Mouse (Mus musculus) heart, embryonic 16.5 days (tissue): ENCODE results near the gene Msi1. TPM values are rescaled to one million over a fixed set of nuclear protein-coding genes. Genes with fewer than 3 reads are reported as not detected.

Experiments
- ATAC-seq: fragments of 200-750 bp; cut with Nextera tagmentation; replicated peaks from 2 replicates; pipeline ENCODE4 v1.8.0; 2017; ENCODE audit warnings: moderate number of reproducible peaks; ENCODE audit not compliant: insufficient read depth, low FRiP score; ENCODE audit errors: extremely low read depth
- H3K27ac ChIP-seq: fragments of 300-500 bp; sonication (generic); 2 replicates; pipeline ENCODE4 v1.5.1; 2014; ENCODE audit warnings: mild to moderate bottlenecking, low read length, control low read depth, moderate library complexity
- H3K27me3 ChIP-seq: fragments of 300-500 bp; sonication (generic); 2 replicates; pipeline ENCODE4 v1.6.1; 2014; ENCODE audit warnings: low read length, mixed read lengths; ENCODE audit not compliant: control insufficient read depth, insufficient read depth
- H3K36me3 ChIP-seq: fragments of 300-500 bp; sonication (generic); 2 replicates; pipeline ENCODE4 v1.6.1; 2014; ENCODE audit not compliant: control insufficient read depth, insufficient read depth
- H3K4me1 ChIP-seq: fragments of 300-500 bp; sonication (generic); 2 replicates; pipeline ENCODE4 v1.6.1; 2014; ENCODE audit warnings: low read length, mixed read lengths; ENCODE audit not compliant: control insufficient read depth, insufficient read depth
- H3K4me2 ChIP-seq: fragments of 300-500 bp; sonication (generic); 2 replicates; pipeline ENCODE4 v1.6.1; 2014; ENCODE audit warnings: low read depth, mild to moderate bottlenecking, control low read depth, low read length
- H3K4me3 ChIP-seq: fragments of 300-500 bp; sonication (generic); 2 replicates; pipeline ENCODE4 v1.5.1; 2014; ENCODE audit warnings: mild to moderate bottlenecking, control low read depth, low read length
- H3K9ac ChIP-seq: fragments of 300-500 bp; sonication (generic); 2 replicates; pipeline ENCODE4 v1.6.1; 2014; ENCODE audit warnings: low read length, control low read depth
- H3K9me3 ChIP-seq: fragments of 300-500 bp; sonication (generic); replicated peaks from 2 replicates; pipeline ENCODE4 v1.6.1; 2016; ENCODE audit warnings: low read length; ENCODE audit not compliant: control insufficient read depth
- WGBS: fragments of 180-500 bp; shearing (Covaris S2); extraction: QIAGEN DNeasy Blood & Tissue Kit; methylation state at CpG from one replicate; pipeline ENCODE4 v1.1.7; 2014; 5-methylcytosine and 5-hydroxymethylcytosine counted together
- polyA plus RNA-seq: library from polyadenylated mRNA; unstranded; fragments of >200 nt; fragmentation: Nextera tagmentation; extraction: Ambion mirVana; gene quantifications from 2 replicates; pipeline ENCODE4 v1.2.1, GENCODE M21; 2015

Gene Msi1
- polyA plus RNA-seq, 1 experiment from 2014 or later, result 1.1 TPM

DNA sequence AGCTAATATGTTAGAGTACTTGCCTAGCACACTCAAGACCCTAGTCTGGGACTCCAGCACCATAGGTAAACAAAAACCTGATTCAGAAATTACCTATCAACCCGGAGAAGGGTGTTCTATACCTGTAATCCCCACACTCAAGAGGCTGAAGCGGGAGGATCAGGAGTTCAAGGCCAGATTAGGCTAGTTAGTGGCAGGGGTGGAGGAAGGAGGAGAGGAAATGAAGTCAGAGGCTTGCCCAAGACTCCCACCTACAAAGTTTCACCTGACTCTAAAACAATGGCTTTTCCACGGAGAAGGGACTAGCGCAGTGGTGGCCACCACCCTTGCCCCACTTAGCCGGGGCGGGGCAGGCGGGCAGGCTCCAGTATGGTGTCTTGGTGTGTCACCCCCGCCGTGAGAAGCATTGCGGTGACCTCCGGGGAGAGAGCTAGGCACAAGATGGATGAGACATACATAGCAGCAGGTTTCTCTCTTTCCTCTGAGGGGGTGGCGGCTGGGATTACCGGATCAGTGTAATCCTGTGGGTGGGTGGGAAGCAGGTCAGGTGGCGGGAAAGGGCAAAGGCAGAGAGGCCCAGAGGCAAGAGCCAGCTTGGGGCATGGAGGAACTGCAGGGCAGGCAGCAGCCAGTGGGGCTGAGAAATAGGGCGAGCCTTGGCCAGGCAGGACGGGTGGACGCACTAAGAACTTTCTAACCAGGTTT lies 25.8 kb upstream of the Msi1 start:
- peaks cover 9% of the 10 kb centered on the region for H3K4me1 ChIP-seq
- H3K27me3 ChIP-seq, result peaks cover 10% of the 10 kb centered on the region; the same call in 1 of the 2 replicates
- no peaks in the 10 kb centered on the region for H3K9me3 ChIP-seq
- ATAC-seq, result no peak
- H3K27ac ChIP-seq, result no peak overlapping the region
- H3K9ac ChIP-seq, result peak overlapping the region; percentile 62; the same call in 1 of the 2 replicates
- H3K4me2 ChIP-seq, result peak overlapping the region; percentile 68
- no peaks in the 10 kb centered on the region for H3K36me3 ChIP-seq
- WGBS, result 30% methylated on average over 17 of the region's 17 CpGs
- H3K4me3 ChIP-seq, result peak overlapping the region; percentile 37

DNA sequence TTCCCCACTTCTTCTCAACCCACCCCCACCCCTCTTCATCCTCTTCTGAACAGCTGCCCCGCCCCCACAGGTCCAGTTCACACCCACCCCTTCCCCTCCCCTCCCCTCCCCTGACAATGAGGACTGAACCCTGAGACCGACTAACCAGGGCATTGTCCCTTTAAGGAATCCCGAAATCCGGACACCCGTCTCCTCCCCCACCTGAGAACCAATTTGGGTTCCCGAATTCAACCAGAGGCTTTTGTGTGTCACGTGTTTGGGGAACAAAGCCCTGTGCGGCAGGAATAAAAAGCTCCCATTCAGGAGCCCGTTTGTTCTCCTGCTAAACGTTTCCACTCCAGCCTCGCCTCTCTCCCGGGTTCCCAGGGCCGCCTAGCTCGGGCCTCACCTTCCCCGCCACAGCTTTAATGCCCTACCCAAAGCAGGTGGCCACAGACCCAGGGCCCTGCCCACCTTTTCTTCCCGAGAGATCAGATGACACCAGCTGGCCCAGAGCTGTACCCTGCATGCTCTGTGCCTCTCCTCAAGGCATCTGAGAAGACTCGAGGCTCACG lies 25.1 kb upstream of the Msi1 start:
- Histone ChIP-seq H3K4me1 (peaks cover 9% of the 10 kb centered on the region), H3K27me3 (peaks cover 8% of the 10 kb centered on the region; the same call in 1 of the 2 replicates), H3K4me3 (peak overlapping the region; percentile 37), H3K9me3 (no peaks in the 10 kb centered on the region), H3K27ac (no peak overlapping the region), H3K9ac (peak overlapping the region; percentile 62), H3K4me2 (peak overlapping the region; percentile 68), H3K36me3 (no peaks in the 10 kb centered on the region)
- no peak for ATAC-seq
- 3% methylated on average over 18 of the region's 18 CpGs for WGBS

DNA sequence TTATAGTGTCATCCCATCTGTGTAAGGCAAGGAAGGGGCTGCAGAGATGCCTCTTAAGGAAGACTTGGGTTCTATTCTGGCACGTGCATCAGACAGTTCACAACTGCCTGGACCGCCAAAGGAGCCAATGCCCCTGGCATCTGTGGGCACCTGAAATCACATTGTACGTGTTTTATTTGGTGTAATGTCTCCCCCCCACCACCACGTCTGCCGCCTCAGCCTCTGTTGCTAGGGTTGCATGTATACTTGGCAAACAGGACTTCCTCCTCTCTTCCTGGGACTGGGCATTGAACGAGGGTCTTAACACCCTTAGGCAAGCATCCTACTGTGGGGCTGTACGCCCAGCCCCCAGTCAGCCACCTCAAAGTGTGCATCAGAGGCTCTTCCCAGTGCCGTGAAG lies 24.2 kb upstream of the Msi1 start:
- no peaks in the 10 kb centered on the region for H3K9me3 ChIP-seq
- no peak overlapping the region for H3K27ac ChIP-seq
- 67% methylated on average over 8 of the region's 8 CpGs for WGBS

DNA sequence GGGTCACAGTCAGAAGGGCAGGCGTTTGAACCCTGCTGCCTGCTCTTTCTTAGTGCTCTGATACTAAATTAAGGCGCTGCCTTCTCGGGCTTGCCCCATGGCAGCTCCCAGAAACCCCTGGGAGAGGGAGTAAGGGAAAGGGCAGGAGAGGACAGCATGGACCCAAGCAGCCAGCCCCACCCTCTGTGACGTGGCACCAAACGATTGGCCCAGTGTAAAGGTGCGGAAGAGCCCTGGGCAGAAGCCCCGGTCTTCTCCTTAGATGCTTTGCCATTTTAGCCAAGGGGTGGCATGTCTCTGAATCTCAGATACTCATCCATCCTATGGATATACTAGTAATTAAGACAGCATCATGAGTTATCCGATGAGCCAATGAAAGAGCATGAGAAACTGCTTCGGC lies 21.3 kb upstream of the Msi1 start:
- ATAC-seq, result peak; percentile 55; the same call in 1 of the 2 replicates
- Histone ChIP-seq H3K36me3 (no peaks in the 10 kb centered on the region), H3K4me2 (peak overlapping the region; percentile 36; the same call in 1 of the 2 replicates), H3K27ac (no peak overlapping the region), H3K9me3 (no peaks in the 10 kb centered on the region), H3K27me3 (peaks cover 4% of the 10 kb centered on the region; the same call in 1 of the 2 replicates), H3K4me3 (0 out of 2 replicates have a peak overlapping the region, but pooled peaks have one; percentile 7), H3K4me1 (peaks cover 9% of the 10 kb centered on the region), H3K9ac (no peak overlapping the region)
- whole genome bisulfite sequencing, result 22% methylated on average over 9 of the region's 9 CpGs

More for the DNA sequence above, 24.2 kb upstream of the Msi1 start:
- Histone ChIP-seq H3K36me3 (no peaks in the 10 kb centered on the region), H3K4me3 (no peak overlapping the region), H3K4me1 (peaks cover 9% of the 10 kb centered on the region), H3K4me2 (no peak overlapping the region), H3K27me3 (0 out of 2 replicates have a peak, but pooled peaks cover 8% of the 10 kb centered on the region), H3K9ac (no peak overlapping the region)
- no peak for ATAC-seq

DNA sequence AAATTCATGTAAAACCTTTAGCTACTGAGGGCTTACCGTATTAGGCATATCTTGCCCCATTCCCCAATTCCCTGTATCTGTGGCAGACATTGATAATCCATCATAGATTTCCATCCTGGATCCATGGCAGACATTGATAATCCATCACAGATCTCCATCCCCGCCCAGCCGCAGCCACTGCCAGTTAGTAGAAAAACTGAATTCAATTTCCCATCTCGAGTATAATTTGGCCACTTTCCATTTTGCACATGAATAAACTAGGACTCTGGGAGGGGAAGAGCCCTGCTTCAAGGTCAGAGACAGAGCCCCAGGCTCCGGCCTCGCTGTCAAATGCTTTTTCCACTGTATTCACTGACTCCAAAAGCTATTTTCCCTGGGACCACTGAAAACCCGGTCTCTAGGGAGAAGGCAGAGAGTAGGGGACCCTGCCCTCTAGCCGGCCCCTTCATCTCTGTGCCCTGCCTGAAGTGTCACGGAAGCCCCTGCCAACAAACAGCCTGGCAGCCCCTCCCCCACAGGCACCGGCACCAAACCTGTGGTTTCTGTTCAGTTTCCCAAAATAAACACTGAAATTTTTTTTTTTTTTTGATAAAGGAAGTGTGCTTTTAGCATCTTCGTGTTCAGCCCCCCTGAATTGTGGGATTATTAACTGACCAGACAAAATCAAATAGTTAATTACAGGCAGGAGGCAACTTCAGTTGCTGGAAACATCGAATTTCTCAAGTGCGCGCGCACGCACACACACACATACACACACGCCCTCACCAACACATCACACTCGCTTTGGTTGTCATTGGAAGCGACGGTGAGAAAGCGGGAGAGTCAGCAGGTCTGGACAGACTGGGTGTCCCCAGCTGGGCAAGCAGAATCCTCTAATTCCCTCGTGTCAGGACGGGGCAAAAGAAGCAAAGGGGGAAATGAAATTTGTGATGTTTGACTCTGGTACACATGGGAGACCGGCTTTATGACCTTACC lies 14.0 kb upstream of the Msi1 start:
- Histone ChIP-seq H3K27ac (no peak overlapping the region), H3K27me3 (peaks cover 2% of the 10 kb centered on the region; the same call in 1 of the 2 replicates), H3K36me3 (no peaks in the 10 kb centered on the region), H3K4me1 (no peaks in the 10 kb centered on the region), H3K9me3 (no peaks in the 10 kb centered on the region; the same call in none of the 2 replicates), H3K9ac (peak overlapping the region; percentile 6; the same call in 1 of the 2 replicates), H3K4me2 (peak overlapping the region; percentile 39), H3K4me3 (0 out of 2 replicates have a peak overlapping the region, but pooled peaks have one; percentile 1)
- WGBS, result 53% methylated on average over 24 of the region's 24 CpGs
- ATAC-seq, result no peak

DNA sequence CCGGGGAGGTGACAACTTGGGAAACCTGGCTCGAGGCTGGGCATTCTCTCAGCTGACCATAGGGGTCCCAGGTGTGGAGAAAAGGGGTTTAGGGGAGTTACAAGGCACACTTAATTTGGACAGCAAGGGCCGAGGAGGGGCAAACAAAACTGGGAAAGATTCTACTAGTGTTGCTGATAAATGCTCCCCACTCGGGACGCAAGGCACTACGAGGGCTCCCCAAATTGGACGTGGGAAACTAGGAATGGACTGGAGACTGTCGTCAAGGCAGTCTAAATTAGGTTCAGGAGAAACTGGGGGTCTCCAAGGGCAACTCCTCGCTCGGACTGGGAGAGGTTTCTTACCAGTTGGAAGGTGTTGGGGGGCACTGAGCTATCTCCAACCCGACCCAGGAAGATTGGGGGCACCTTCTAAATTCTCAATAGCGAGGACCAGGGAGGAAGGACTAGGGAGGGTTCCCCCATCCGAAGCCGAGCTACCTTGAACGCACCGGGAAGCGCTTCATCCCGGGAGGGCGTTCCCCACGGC lies 504 bp upstream of the Msi1 start:
- peak overlapping the region; percentile 83 for H3K4me3 ChIP-seq
- H3K27ac ChIP-seq, result no peak overlapping the region
- H3K9me3 ChIP-seq, result no peaks in the 10 kb centered on the region
- no peak for ATAC-seq
- H3K9ac ChIP-seq, result peak overlapping the region; percentile 84
- H3K4me1 ChIP-seq, result peaks cover 4% of the 10 kb centered on the region
- WGBS, result 2% methylated on average over 20 of the region's 20 CpGs
- peak overlapping the region; percentile 97 for H3K4me2 ChIP-seq
- no peaks in the 10 kb centered on the region for H3K36me3 ChIP-seq
- H3K27me3 ChIP-seq, result peaks cover 30% of the 10 kb centered on the region

DNA sequence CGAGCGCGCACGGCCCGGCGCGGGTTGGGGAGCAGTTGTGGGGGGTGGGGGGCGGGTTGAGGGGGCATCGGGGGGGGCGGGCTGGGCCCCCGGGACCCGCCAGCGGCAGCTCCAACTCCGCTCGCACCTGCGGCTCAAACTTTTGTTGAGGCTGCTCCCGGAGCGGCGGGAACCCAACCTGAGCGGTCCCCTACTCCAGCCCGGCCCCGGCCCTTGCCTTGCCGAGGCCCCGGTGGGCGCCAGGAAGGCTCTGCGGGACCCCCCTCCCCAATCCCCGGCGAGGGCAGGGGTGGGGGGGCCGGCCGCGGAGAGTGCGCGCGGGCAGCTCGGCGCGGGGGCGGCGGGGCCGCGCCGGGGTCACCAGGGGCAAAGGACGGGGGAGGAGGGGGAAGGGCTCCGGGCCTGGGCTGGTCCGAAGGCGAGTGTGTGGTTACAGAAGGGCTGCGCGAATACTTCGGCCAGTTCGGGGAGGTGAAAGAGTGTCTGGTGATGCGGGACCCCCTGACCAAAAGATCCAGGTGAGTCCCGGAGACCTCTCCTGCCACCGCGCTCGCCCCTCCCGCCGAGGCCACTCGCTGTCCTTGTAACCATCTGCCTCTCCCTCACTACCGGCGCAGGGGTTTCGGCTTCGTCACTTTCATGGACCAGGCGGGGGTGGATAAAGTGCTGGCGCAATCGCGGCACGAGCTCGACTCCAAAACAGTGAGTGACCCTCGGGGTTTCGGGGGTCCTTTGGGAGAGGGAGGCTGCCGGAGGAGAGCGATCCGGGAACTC lies 975 bp downstream of the Msi1 start:
- peaks cover 35% of the 10 kb centered on the region for H3K27me3 ChIP-seq
- peak overlapping the region; percentile 97 for H3K4me2 ChIP-seq
- H3K4me3 ChIP-seq, result peak overlapping the region; percentile 83
- no peaks in the 10 kb centered on the region for H3K9me3 ChIP-seq
- WGBS, result 3% methylated on average over 59 of the region's 73 CpGs
- H3K4me1 ChIP-seq, result peaks cover 4% of the 10 kb centered on the region
- no peak overlapping the region for H3K27ac ChIP-seq
- peak overlapping the region; percentile 84 for H3K9ac ChIP-seq
- no peak for ATAC-seq
- no peaks in the 10 kb centered on the region for H3K36me3 ChIP-seq
